In genomic region chr1:159816614-159817371, GRCm38 (mm10) we compare ENCODE assay signal across 10 mouse cellular contexts.
DNase-seq lines count a peak whose midpoint lies in the region; ATAC-seq lines count a peak whose summit lies in the region.
"Had no signal": no experiment of that assay in that cellular context is flagged by ENCODE, and none has a peak within 500 bp of the region (broad histone marks: within the 10 kb centered on the region; RNA-seq: fewer than 3 reads in every experiment).

No protein-coding gene starts in this region.

- DNase-seq in hindbrain, embryonic 11.5 days (ENCODE audit: low spot score): peak; percentile 10
- DNase-seq in forelimb bud, embryonic 11.5 days (ENCODE audit: low read depth, low spot score): peak; percentile 50
- DNase-seq in adrenal gland, adult 18-20 months (ENCODE audit: low spot score in 2 of 2): no peak
- DNase-seq in ovary, postnatal 10 days (ENCODE audit: low spot score): no peak
- DNase-seq: adrenal gland, postnatal 10 days had no signal

- H3K4me1 ChIP-seq in hindbrain, embryonic 11.5 days (replicated peaks; ENCODE audit: control insufficient read depth, insufficient read depth, low read length): no peaks in the 10 kb centered on the region
- H3K4me1 ChIP-seq in hindbrain, embryonic 13.5 days (replicated peaks): peaks cover 15% of the 10 kb centered on the region
- peaks cover 11% of the 10 kb centered on the region for H3K4me1 ChIP-seq in midbrain, embryonic 13.5 days (replicated peaks)
- peaks cover 6% of the 10 kb centered on the region; the same call in 1 of the 2 replicates for H3K4me1 ChIP-seq in midbrain, embryonic 15.5 days

- no peak overlapping the region for H3K4me3 ChIP-seq in hindbrain, embryonic 11.5 days (ENCODE audit: low read depth, low read length)
- no peak overlapping the region for H3K4me3 ChIP-seq in hindbrain, embryonic 13.5 days
- H3K4me3 ChIP-seq in midbrain, embryonic 13.5 days (replicated peaks): no peak overlapping the region
- no peak overlapping the region for H3K4me3 ChIP-seq in midbrain, embryonic 15.5 days
- H3K4me3 ChIP-seq: hindbrain, embryonic 15.5 days had no signal

- 54% methylated on average over 8 of the region's 8 CpGs for WGBS in hindbrain, embryonic 11.5 days
- 52% methylated on average over 8 of the region's 8 CpGs for WGBS in hindbrain, embryonic 13.5 days
- 55% methylated on average over 8 of the region's 8 CpGs for WGBS in midbrain, embryonic 13.5 days
- WGBS in midbrain, embryonic 15.5 days: 50% methylated on average over 8 of the region's 8 CpGs

- H3K9ac ChIP-seq in hindbrain, embryonic 11.5 days (ENCODE audit: low read depth, low read length): no peak overlapping the region
- no peak overlapping the region for H3K9ac ChIP-seq in hindbrain, embryonic 13.5 days
- H3K9ac ChIP-seq in midbrain, embryonic 13.5 days (replicated peaks): no peak overlapping the region
- no peak overlapping the region for H3K9ac ChIP-seq in midbrain, embryonic 15.5 days
- H3K9ac ChIP-seq: hindbrain, embryonic 15.5 days had no signal

- ATAC-seq in hindbrain, embryonic 11.5 days (ENCODE audit: low FRiP score): no peak
- ATAC-seq in hindbrain, embryonic 13.5 days (ENCODE audit: low FRiP score): no peak
- peak; percentile 49; the same call in 1 of the 2 replicates for ATAC-seq in midbrain, embryonic 13.5 days
- ATAC-seq in midbrain, embryonic 15.5 days (replicated peaks): no peak; the same call in 1 of the 2 replicates

- H3K9me3 ChIP-seq in hindbrain, embryonic 11.5 days (ENCODE audit: control insufficient read depth, low read length): no peaks in the 10 kb centered on the region
- no peaks in the 10 kb centered on the region for H3K9me3 ChIP-seq in hindbrain, embryonic 13.5 days
- H3K9me3 ChIP-seq in midbrain, embryonic 13.5 days: no peaks in the 10 kb centered on the region
- no peaks in the 10 kb centered on the region for H3K9me3 ChIP-seq in midbrain, embryonic 15.5 days
- H3K9me3 ChIP-seq: hindbrain, embryonic 15.5 days had no signal

- H3K4me2 ChIP-seq in hindbrain, embryonic 11.5 days (replicated peaks; ENCODE audit: low read depth, low read length): no peak overlapping the region
- H3K4me2 ChIP-seq in hindbrain, embryonic 13.5 days: no peak overlapping the region
- H3K4me2 ChIP-seq in midbrain, embryonic 13.5 days (replicated peaks): no peak overlapping the region
- H3K4me2 ChIP-seq in midbrain, embryonic 15.5 days: no peak overlapping the region
- H3K4me2 ChIP-seq: hindbrain, embryonic 15.5 days had no signal

- no peaks in the 10 kb centered on the region for H3K27me3 ChIP-seq in hindbrain, embryonic 11.5 days (ENCODE audit: control insufficient read depth, insufficient read depth, low read length)
- H3K27me3 ChIP-seq in hindbrain, embryonic 13.5 days: no peaks in the 10 kb centered on the region
- H3K27me3 ChIP-seq in midbrain, embryonic 13.5 days: no peaks in the 10 kb centered on the region
- H3K27me3 ChIP-seq in midbrain, embryonic 15.5 days (replicated peaks): no peaks in the 10 kb centered on the region
- H3K27me3 ChIP-seq: hindbrain, embryonic 15.5 days had no signal

- H3K36me3 ChIP-seq in hindbrain, embryonic 11.5 days (ENCODE audit: control insufficient read depth, insufficient read depth, low read length): no peaks in the 10 kb centered on the region
- no peaks in the 10 kb centered on the region for H3K36me3 ChIP-seq in hindbrain, embryonic 13.5 days
- H3K36me3 ChIP-seq in midbrain, embryonic 13.5 days: no peaks in the 10 kb centered on the region
- no peaks in the 10 kb centered on the region for H3K36me3 ChIP-seq in midbrain, embryonic 15.5 days (replicated peaks)
- H3K36me3 ChIP-seq: hindbrain, embryonic 15.5 days had no signal

- no peak overlapping the region for H3K27ac ChIP-seq in hindbrain, embryonic 11.5 days (ENCODE audit: low read depth, low read length)
- no peak overlapping the region for H3K27ac ChIP-seq in hindbrain, embryonic 13.5 days
- no peak overlapping the region for H3K27ac ChIP-seq in midbrain, embryonic 13.5 days
- no peak overlapping the region for H3K27ac ChIP-seq in midbrain, embryonic 15.5 days
- H3K27ac ChIP-seq: hindbrain, embryonic 15.5 days; macrophage had no signal

Comparison
In these comparisons a context has a peak if more than half of its experiments do, and no peak if none do; other contexts are left out.
1. DNase-seq: peak in hindbrain, embryonic 11.5 days (single experiment) and forelimb bud, embryonic 11.5 days (single experiment); none in adrenal gland, adult 18-20 months (0 of 2) and ovary, postnatal 10 days (single experiment).